Comparison of ENCODE assay signal across 8 mouse cellular contexts in genomic region chr8:10007660-10008028, GRCm38 (mm10). TPM values are rescaled to one million over a fixed set of nuclear protein-coding genes. Genes with fewer than 3 reads are reported as not detected.
DNase-seq lines count a peak whose midpoint lies in the region; ATAC-seq and TF ChIP-seq lines count a peak whose summit lies in the region.

No protein-coding gene starts in this region.

- peak overlapping the region; percentile 45 to 49 for H3K4me3 ChIP-seq in heart, embryonic 14.5 days (ENCODE audit: control insufficient read depth in 1 of 2, insufficient read depth in 1 of 2, low read depth in 1 of 2, low read length in 2 of 2)
- H3K4me3 ChIP-seq in bone marrow, adult 2 months (replicated peaks; ENCODE audit: control insufficient read depth, low read depth, low read length): peak overlapping the region; percentile 81

- no peak overlapping the region for H3K27ac ChIP-seq in heart, embryonic 14.5 days (replicated peaks in 1 of 2; ENCODE audit: control insufficient read depth in 1 of 2, insufficient read depth in 1 of 2, low read depth in 2 of 2, low read length in 2 of 2)
- H3K27ac ChIP-seq in bone marrow, adult 2 months (ENCODE audit: control insufficient read depth, insufficient read depth, low read depth, low read length, poor library complexity): no peak overlapping the region

- H3K4me2 ChIP-seq in heart, embryonic 14.5 days (ENCODE audit: low read length): peak overlapping the region; percentile 84

- H3K9ac ChIP-seq in heart, embryonic 14.5 days (ENCODE audit: low read length): no peak overlapping the region

- TF ChIP-seq CTCF in bone marrow, adult 2 months (IDR thresholded peaks at IDR 0.05; ENCODE audit: control insufficient read depth, insufficient read depth, low read length): no peak

- no peak for ATAC-seq in heart, embryonic 14.5 days (ENCODE audit: insufficient number of reproducible peaks, insufficient read depth, low FRiP score, low read depth)
- ATAC-seq in granulocyte monocyte progenitor cell, adult 5-6 weeks (replicated peaks; ENCODE audit: poor library complexity, severe bottlenecking): peak; percentile 31
- ATAC-seq in megakaryocyte progenitor cell, adult 5-6 weeks (replicated peaks; ENCODE audit: poor library complexity): peak; percentile 32; the same call in 1 of the 2 replicates
- ATAC-seq in activated CD4-positive, CD25-positive, alpha-beta regulatory T cell, adult 4 months: no peak

- no peaks in the 10 kb centered on the region for H3K9me3 ChIP-seq in heart, embryonic 14.5 days (ENCODE audit: control insufficient read depth, low read length)

- WGBS in heart, embryonic 14.5 days: 37% methylated on average over 6 of the region's 6 CpGs
- WGBS in bone marrow, adult 2 months: 24% methylated on average over 6 of the region's 6 CpGs

- H3K27me3 ChIP-seq in heart, embryonic 14.5 days (ENCODE audit: control insufficient read depth, insufficient read depth, low read length): no peaks in the 10 kb centered on the region

- DNase-seq in heart, postnatal 4 days: no peak
- DNase-seq in adrenal gland, adult 2 months: no peak
- no peak for DNase-seq in ovary, postnatal 36 days (ENCODE audit: low spot score)

- TF ChIP-seq POLR2A in bone marrow, adult 2 months (IDR thresholded peaks at IDR 0.05; ENCODE audit: borderline replicate concordance, control insufficient read depth, low read depth, low read length): no peak

- no peaks in the 10 kb centered on the region for H3K36me3 ChIP-seq in heart, embryonic 14.5 days (ENCODE audit: control insufficient read depth, insufficient read depth, low read length)

- peaks cover 5 to 8% of the 10 kb centered on the region in 2 experiments; a peak in 2 of 4 replicates for H3K4me1 ChIP-seq in heart, embryonic 14.5 days (ENCODE audit: control insufficient read depth in 2 of 2, insufficient read depth in 2 of 2, low read length in 2 of 2)
- peaks cover 3% of the 10 kb centered on the region for H3K4me1 ChIP-seq in bone marrow, adult 2 months (ENCODE audit: control insufficient read depth, insufficient read depth, low read length)

RNA-seq across cellular contexts. Expression of gene Tnfsf13b, which starts 1.4 kb away (rescaled TPM):
- 0.24 and 1.0 TPM in 2 replicates for polyA plus RNA-seq in heart, embryonic 14.5 days (2014; fragmentation: Nextera tagmentation; extraction: Ambion mirVana)
- total RNA-seq in heart, postnatal 4 days (2021): 1 to 10 TPM; 5.4 to 5.5 TPM
- 3.1 and 21.4 TPM in 2 replicates for polyA plus RNA-seq in bone marrow, adult 2 months (2011; ENCODE audit: insufficient read depth, insufficient read length, low replicate concordance, missing spikeins)
- total RNA-seq in granulocyte monocyte progenitor cell, adult 5-6 weeks (2014; fragmentation: Nextera tagmentation): 0.19 and 4.2 TPM in 2 replicates
- total RNA-seq in granulocyte monocyte progenitor cell, adult 5-6 weeks (2017): 0.34 and 2.4 TPM in 2 replicates
- 4.0 and 6.3 TPM in 2 replicates for total RNA-seq in megakaryocyte progenitor cell, adult 5-6 weeks (2015)
- total RNA-seq in megakaryocyte progenitor cell, adult 5-6 weeks (2017): 0.25 and 1.9 TPM in 2 replicates
- total RNA-seq in adrenal gland, adult 2 months (2021): 10 to 100 TPM in 1 of 2 experiments, 1 to 10 TPM in 1; 5.9 to 13.4 TPM
- polyA plus RNA-seq in adrenal gland, adult 2 months (2012; rRNA removed): 4.8 and 5.1 TPM in 2 replicates
- 1 to 10 TPM; 6.3 TPM for polyA plus RNA-seq in activated CD4-positive, CD25-positive, alpha-beta regulatory T cell, adult 4 months (2017; shearing (Covaris generic))

RNA-seq across cellular contexts. Expression of gene Abhd13, which starts 30.1 kb away (rescaled TPM):
- polyA plus RNA-seq in heart, embryonic 14.5 days (2014; fragmentation: Nextera tagmentation; extraction: Ambion mirVana): 17.6 and 17.8 TPM in 2 replicates
- 10 to 100 TPM; 16.8 to 19.2 TPM for total RNA-seq in heart, postnatal 4 days (2021)
- 2.8 and 4.1 TPM in 2 replicates for polyA plus RNA-seq in bone marrow, adult 2 months (2011; ENCODE audit: insufficient read depth, insufficient read length, low replicate concordance, missing spikeins)
- total RNA-seq in granulocyte monocyte progenitor cell, adult 5-6 weeks (2014; fragmentation: Nextera tagmentation): 8.7 and 11.1 TPM in 2 replicates
- 14.5 and 14.8 TPM in 2 replicates for total RNA-seq in granulocyte monocyte progenitor cell, adult 5-6 weeks (2017)
- total RNA-seq in megakaryocyte progenitor cell, adult 5-6 weeks (2015): 12.4 and 12.9 TPM in 2 replicates
- total RNA-seq in megakaryocyte progenitor cell, adult 5-6 weeks (2017): 13.2 and 15.5 TPM in 2 replicates
- 10 to 100 TPM; 18.9 to 22.6 TPM for total RNA-seq in adrenal gland, adult 2 months (2021)
- polyA plus RNA-seq in adrenal gland, adult 2 months (2012; rRNA removed): 2.1 and 2.7 TPM in 2 replicates
- 1 to 10 TPM; 3.7 to 4.1 TPM for polyA plus RNA-seq in activated CD4-positive, CD25-positive, alpha-beta regulatory T cell, adult 4 months (2017; shearing (Covaris generic))

RNA-seq across cellular contexts. Expression of gene Lig4, which starts 30.2 kb away (rescaled TPM):
- polyA plus RNA-seq in heart, embryonic 14.5 days (2014; fragmentation: Nextera tagmentation; extraction: Ambion mirVana): 4.2 and 5.3 TPM in 2 replicates
- total RNA-seq in heart, postnatal 4 days (2021): 1 to 10 TPM; 4.8 to 6.6 TPM
- 1.5 and 3.6 TPM in 2 replicates for polyA plus RNA-seq in bone marrow, adult 2 months (2011; ENCODE audit: insufficient read depth, insufficient read length, low replicate concordance, missing spikeins)
- 2.3 and 2.8 TPM in 2 replicates for total RNA-seq in granulocyte monocyte progenitor cell, adult 5-6 weeks (2014; fragmentation: Nextera tagmentation)
- total RNA-seq in granulocyte monocyte progenitor cell, adult 5-6 weeks (2017): 1.2 and 1.4 TPM in 2 replicates
- total RNA-seq in megakaryocyte progenitor cell, adult 5-6 weeks (2015): 1.7 and 1.9 TPM in 2 replicates
- 0.71 and 2.2 TPM in 2 replicates for total RNA-seq in megakaryocyte progenitor cell, adult 5-6 weeks (2017)
- total RNA-seq in adrenal gland, adult 2 months (2021): 1 to 10 TPM; 8.1 to 8.2 TPM
- 1.3 and 1.5 TPM in 2 replicates for polyA plus RNA-seq in adrenal gland, adult 2 months (2012; rRNA removed)
- polyA plus RNA-seq in activated CD4-positive, CD25-positive, alpha-beta regulatory T cell, adult 4 months (2017; shearing (Covaris generic)): 1 to 10 TPM; 2.5 to 4.6 TPM

Comparison
In these comparisons a context has a peak if more than half of its experiments do, and no peak if none do; other contexts are left out.
1. ATAC-seq: peak in granulocyte monocyte progenitor cell, adult 5-6 weeks (single experiment) and megakaryocyte progenitor cell, adult 5-6 weeks (single experiment); none in heart, embryonic 14.5 days (single experiment) and activated CD4-positive, CD25-positive, alpha-beta regulatory T cell, adult 4 months (single experiment).